Mouse (Mus musculus) layer of hippocampus, adult 18-20 months (tissue): ENCODE results near the gene S100a6. TPM values are rescaled to one million over a fixed set of nuclear protein-coding genes. Genes with fewer than 3 reads are reported as not detected.

ENCODE experiments used
- DNase-seq, 2 experiments: peaks; one replicate each; pipeline ENCODE4 v3.0.0; 2022; ENCODE audit warnings: low spot score in 2 of 2
- total RNA-seq, 2 experiments: library from RNA; stranded (reverse); gene quantifications; 2 replicates each; pipeline ENCODE4 v1.2.3; 2021

The S100a6 gene
- total RNA-seq, 2 experiments from 2014 or later: 23.5 to 24.6 TPM

DNA sequence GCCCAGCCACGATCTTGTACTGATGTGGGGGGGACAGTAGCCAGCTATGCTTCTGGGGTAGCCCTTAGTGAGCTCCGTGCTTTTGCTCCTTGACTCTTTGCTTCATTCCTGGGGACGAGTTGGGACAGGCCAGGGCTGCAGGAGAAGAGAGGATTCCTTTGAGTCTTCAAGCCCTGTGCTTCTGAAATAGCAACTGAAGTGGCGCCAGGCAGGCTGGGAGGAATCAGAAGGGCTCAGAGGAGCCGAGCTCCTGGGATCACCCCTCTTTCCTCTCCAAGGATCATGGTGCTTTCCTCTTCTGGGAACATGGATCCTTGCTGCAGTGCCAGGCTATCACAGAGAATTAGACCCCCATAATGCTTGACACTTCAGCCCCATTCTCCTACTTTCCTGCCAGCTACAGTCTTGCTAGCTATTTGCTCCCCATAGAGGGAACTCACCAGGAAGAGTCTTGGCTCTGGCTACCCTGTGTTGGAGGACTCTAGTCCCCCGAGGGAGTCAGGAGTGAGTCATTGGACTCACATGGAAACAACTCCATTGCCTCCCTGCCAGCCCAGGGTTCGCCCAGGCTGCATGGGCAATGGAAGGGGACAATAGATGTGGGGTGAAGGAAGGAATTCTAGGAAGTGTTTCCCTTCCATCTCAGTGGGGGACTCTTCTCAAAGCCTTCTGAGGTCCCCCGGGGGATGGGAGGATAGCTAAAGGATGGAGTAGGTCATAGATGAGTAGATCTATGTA is 12.1 kb upstream of the S100a6 start:
- no peak for DNase-seq

DNA sequence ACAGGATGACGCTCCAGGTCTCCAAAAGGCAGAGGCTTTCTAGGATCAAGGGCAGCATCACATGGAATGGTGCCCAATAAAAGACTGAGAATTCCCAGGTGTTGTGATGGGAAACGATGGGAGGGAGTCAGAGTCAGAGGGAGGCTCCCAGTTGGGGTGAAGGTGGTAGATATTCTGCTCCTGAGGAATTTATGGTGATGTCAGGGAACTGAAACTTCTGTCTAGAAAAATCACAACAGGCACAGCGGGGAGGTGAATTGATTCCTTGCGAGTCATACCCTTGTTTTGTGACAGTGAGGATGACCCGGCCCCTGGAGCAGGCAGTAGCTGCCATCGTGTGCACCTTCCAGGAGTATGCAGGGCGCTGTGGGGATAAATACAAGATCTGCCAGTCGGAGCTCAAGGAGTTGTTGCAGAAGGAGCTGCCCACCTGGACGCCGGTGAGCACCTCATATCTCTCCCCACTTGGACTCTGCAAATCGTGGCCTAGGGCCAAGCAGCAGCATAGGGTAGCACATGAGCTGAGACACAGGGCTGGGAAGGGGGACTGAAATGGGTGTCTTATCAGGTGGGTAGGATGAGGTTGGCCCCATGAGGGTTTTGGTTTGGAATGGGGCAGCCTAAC is 11.1 kb upstream of the S100a6 start, which contains the start of gene Gm42674:
Gene Gm42674 (plus strand): TSS at position 419 of the 625 bp plus-strand sequence.
- DNase-seq: no peak

DNA sequence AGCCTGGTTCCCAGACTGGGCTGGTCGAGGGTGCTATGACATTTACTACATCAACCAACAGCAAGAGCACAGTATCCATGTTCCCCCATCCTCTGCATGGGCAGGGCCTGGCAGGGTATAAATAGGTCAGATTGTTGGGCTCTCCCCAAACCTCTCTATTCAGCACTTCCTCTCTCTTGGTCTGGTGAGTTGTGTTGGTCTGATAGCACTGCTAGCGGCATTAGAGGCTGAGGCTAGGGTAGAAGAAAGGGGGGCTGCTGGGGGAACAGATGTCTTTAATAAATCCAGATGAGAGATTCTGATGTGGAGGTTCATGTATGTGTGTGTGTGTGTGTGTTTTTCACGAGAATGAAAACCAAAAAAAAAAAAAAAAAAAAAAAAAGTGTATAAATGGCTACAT is 9.1 kb upstream of the S100a6 start, which contains the start of gene S100a4:
Gene S100a4 (plus strand): TSS at position 149 of the 400 bp plus-strand sequence.
- DNase-seq: no peak

DNA sequence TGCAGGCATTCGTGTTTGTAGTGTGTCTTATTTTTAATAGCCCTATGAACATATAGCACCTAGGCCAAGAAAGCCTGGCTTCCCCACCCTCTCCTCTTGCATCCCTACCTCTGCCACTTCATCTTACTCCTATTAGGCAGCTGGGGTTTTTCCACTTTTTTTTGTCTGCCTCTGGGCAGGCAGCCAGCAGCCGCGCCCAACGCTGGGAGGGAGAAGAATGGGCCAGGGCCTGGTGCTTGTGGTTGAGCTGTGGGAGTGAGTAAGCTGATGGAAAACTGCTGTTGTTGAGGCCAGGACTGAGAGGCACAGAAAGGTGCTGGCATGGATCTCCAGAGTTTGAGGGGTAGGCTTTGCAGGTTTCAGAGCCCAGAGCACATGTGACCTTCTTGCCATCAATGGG is 8.3 kb upstream of the S100a6 start:
- peak in 1 of 2 experiments; percentile 57 for DNase-seq

DNA sequence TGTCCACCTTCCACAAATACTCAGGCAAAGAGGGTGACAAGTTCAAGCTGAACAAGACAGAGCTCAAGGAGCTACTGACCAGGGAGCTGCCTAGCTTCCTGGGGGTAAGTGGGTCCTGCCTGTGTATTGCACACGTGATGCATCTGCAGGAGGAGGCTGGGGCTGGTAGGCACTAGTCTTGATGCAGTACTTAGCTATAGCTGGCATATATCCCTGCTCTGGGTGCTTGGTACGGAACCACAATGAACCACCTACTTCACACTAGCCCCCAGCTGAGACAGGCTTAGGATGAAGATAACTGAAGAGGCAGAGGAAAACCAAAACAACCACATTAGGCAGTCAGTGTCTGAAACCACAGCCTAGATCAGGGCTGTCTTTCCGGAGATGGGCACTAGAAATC is 7.6 kb upstream of the S100a6 start:
- no peak for DNase-seq

DNA sequence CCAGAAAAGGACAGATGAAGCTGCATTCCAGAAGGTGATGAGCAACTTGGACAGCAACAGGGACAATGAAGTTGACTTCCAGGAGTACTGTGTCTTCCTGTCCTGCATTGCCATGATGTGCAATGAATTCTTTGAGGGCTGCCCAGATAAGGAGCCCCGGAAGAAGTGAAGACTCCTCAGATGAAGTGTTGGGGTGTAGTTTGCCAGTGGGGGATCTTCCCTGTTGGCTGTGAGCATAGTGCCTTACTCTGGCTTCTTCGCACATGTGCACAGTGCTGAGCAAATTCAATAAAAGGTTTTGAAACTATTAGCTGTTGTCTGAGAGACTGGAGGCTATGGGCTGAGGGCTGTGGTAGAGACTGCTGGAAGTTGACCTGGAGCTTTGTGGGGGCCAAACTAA is 6.9 kb upstream of the S100a6 start:
- no peak for DNase-seq

DNA sequence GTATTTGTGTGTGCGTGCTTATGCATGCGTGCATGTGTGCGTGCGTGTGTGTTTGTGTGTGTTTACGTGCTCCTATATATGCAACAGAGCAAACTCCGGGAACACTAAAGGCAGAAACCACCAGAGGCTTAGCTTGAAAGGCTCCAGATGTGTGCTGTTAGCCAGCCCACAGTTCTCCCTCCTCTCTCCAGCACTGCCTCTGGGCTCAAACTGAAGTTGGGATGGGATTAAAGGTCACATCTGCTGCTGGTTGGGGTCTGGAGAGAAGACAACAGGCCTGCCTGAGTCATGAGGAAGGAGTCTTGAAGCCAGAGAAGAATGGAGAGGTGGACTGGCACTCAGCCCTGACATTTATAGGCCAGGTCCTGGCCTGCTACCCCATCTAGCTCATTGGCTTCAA is 6.5 kb upstream of the S100a6 start:
- no peak for DNase-seq

DNA sequence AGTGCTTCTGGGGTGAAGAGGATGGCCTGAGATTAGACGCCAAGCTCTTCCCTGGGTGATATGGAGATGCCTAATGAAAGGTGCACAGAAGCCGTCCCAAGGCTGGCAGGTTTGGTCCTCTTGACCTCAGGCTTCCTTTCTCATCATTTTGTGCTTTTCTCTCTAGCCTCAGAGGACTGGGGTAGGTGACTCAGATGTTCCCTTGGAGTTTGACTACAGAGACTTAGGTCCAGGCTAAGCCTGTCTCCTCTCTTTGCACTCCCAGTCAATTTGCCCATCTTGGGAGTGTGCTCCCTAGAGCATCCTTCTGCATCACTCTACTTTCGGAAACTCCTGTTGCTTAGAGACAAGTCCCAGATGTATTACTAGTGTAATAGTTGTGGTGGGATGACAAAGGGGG is 5.3 kb upstream of the S100a6 start:
- no peak for DNase-seq

DNA sequence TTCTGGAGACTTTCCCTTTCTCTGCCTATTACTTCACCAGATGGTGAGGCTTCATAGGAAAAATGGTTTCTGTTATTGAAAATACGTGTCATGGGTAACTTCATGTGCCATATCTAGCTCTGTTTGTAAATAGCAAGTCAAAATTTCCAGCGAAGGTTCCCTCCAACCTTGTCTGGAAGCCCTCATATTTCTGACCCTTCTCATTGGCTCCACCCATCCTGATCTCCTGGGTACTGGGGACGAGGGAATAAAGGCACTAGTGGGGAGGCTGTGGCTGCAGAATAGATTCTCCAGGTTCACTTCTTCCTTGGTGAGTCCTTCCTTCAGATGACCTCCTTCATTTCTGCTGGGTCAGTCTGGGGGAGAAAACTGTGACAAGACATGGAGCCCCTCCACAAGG is 4.5 kb upstream of the S100a6 start, which contains the start of gene S100a5:
Gene S100a5 (plus strand): TSS at position 301 of the 400 bp plus-strand sequence.
- DNase-seq: no peak

DNA sequence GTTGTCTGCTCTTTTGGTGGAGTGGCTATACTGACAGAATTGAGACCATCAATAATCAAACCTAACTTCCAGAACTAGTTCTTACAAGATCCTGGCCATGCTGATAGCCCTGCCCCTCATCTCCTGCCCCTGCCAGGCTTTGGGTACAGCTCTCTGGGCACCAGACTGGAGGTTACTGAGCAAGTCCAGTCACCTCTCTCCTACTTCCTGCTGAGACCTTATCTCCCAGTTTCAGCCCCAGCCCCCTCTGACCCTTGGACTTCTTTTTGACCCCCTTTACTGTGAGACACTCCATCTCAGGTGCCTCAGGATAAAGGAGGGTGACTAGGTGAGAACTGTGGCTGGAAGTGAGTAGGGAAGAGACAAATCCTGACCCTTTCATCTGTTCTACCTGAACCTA is 3.6 kb upstream of the S100a6 start:
- no peak for DNase-seq

DNA sequence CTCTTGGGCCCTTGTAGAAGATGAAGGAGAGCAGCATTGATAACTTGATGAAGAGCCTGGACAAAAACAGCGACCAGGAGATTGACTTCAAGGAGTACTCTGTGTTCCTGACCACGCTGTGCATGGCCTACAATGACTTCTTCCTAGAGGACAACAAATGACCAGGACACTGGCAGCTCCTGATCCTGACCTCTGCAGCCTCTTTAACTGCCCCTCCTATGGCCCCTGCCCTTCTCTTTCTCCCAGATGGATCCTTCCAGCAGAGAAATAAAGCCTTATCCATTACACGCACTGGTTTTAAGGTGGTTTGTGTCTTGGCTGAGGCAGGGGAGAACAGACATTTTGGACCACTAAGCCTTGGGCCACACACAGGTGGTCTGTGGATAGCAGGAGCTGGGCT is 1.2 kb upstream of the S100a6 start:
- no peak for DNase-seq

DNA sequence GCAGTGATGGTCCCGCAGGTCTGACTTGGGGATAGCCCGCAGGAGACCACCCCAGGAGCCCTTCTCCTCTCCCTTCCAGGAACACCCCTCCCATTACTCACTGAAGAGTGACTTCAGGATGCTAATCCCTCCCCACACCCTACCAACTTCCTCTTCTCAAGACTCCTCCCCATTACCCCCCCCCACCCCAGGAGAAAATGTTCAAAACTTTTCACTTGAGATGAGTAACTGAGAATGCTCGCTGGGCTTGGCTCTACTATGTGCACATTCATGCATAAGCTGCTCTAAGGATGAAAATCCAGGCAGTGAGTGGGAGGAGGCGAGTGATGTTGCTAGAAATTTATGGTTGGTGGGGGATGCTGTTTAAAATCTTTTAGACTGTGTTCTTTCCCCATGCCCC is 621 bp upstream of the S100a6 start:
- no peak for DNase-seq

DNA sequence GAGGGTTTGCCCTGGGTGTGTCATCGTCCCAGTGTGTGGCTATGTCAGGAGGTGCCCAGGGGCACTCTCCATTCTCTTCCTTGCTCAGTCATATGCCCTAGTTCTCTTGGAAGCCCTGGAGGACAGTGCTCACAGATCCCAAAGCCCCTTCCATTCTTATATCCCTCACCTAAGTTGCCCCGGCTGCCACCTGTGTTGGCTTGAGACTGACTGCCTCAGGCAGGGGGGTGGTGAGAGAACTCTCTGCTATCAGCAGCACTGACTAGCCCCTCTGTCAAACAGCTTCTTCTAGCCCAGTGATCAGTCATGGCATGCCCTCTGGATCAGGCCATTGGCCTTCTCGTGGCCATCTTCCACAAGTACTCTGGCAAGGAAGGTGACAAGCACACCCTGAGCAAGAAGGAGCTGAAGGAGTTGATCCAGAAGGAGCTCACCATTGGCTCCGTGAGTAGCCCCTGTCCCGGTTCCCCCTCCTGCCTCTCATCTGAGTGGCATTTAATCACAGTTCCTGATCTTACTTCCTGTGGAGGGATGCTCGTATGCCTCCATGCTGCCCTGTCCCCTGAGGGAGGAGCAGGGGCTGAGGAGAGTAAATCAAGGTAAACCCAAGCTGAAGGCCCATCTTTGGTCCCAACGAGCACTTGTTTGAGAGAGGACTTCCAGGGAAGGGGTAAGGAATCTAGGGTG is 922 bp downstream of the S100a6 start:
- no peak for DNase-seq

DNA sequence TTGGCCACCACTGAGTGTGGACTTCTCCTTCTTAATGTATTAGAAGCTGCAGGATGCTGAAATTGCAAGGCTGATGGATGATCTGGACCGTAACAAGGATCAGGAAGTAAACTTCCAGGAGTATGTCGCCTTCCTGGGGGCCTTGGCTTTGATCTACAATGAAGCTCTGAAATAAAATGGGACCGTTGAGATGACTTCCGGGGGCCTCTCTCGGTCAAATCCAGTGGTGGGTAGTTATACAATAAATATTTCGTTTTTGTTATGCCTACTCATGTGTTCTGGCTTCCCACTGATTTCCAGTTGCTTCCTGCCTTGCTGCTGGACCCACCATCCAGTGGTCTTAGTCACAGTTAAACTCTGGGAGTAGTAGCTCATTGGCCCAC is 1.5 kb downstream of the S100a6 start:
- no peak for DNase-seq

DNA sequence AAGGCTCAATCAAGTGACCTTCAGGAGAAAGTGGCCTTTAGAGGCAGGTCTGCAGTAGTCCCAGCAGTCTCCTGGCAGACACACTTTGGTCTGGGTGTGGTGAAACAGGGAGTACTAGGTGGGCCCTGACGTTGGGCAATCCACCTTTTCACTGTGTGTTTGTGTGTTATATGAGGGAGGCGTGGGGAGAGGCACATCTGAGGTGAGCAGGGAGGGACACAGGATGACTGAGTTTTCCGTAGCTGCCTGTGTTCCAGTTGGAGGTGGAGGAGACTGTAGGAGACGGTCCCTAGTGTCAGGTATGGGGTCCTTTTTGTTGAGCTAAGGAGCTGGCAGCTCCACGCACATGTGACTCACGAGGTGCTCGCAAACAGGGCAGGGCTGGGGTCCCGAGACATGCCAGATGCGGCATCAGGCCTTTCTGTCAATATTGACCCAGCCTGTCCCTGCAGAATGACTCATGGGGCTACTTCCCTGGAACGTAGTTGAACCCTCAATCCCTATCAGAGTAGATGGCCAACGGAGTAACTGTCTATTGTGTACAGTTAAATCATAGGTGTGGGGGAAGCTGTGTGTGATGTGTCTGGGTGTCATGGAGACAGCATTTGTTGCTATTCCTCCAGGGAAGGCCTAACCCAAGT is 2.0 kb downstream of the S100a6 start:
- no peak for DNase-seq

DNA sequence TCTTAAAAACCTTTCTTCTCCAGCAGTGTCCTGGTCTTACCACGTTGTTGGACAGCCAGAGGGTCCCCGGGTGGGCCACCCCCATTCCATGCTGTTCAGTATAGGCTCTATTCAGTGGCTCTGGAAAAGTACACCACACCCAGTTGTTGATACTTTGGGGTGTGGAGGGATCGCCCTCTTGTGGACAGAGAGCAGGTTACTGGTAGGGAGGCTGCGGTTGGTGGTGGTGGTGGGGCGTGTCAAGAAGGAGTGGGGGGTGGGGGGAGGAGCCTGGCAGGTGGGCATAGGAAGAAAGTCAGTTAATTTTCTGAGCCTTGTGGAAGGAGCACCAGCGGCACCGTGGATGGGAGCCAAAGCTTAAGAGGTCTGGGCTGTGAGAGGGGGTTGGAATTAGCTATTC is 2.7 kb downstream of the S100a6 start:
- peak; percentile 62 to 83 for DNase-seq

DNA sequence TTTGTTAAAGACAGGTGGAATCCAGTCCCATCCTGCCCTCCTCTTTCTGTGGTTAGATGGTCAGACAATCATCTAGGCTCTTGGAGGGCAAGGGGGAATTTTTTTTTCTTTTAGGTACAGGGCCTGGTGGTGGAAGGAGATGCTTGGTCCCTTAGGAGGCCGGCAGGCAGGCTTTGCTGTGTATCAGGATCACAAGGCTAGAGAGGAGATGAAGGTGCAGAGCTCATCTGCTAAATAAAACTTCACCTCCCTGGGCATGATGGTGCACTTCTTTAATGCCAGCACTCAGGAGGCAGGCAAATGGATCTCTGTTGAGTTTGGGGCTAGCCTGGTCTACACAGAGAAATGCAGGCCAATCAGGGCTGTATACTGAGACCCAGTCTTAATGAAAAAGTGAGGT is 3.2 kb downstream of the S100a6 start:
- DNase-seq: no peak

DNA sequence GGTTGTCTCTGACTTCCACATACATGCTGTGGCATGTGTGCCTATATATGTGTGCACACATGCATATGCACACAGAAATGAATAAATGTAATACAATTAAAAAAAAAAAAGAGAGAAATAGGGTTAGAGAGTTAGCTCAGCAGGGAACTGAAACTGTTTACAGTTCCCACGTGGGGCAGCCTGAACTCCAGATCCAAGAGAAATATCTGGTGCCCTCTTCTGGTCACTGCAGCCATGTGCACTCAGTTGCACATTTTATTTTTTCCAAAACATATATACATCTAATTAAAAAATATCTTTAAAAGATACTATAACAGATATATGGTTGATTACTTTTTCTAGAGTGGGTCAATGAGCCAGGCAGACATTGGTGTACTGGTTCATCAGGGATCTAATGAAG is 4.9 kb downstream of the S100a6 start:
- DNase-seq: no peak

DNA sequence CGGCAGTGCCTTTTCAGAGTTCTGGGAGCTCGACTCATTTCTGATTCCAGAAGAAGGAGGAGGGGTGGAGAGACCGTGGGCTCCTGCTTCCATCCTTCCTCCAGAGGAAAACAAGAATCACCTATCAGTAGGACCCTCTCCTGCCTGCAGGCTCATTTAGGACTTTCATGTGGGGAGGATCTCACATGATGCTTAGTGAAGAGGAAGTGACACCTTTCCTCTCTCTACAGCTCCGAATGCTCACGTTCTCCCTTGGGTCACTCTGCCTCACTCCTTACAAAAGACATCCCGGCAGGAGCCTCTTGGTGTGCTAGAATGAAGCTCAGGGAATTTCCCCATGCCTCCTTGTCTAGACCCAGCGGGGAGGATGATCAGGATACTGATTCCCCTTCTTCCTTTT is 8.9 kb downstream of the S100a6 start:
- no peak for DNase-seq

DNA sequence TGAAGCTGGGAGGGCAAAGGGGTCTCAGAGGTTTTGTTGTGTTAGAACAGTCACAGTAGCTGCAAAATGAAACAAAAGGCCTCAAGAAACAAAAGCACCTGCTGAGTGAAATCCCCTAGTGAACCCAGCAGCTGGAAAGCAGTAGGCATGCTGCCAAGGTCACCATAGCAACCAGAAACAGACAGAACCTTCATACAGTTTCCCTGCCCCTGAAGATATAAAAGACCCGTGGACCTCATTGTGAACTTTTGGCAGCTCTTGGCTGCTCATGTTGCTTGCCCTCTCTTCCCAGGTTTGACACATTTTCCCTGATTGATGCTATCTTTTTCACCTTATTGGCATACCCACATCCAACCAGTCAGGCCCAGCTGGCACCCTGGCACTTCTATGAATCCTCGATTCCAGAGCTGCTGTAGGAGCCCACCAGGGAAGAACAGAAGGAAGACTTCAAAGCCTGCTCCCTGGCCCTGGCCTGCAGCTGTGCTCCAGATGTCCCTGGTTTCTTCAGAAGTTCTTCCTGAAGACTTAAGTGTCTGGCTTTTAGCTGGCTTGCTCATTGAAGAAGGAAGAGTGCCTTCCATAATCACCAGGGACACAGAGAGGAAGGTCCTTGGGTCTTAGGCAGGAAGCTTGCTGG is 10.9 kb downstream of the S100a6 start:
- DNase-seq: peak in 1 of 2 experiments; percentile 35

DNA sequence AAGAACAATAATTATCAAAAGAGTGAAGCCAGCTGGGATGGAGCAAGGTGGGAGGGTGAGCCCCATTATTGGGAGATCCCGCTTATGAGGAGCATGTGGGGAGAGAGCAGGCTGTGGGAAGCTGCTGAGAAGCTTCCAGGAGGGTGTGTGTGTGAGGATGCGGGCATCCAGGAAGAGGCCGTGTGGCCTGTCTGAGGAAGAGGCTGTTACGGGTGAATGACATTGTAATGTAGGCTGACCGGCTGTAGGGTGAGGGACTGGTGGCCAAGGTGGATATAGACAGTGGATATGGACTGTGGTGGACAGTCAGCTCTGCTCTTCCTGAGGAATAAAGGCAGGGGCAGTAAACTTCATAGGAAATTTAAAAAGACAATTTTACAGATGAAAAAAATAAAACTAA is 12.8 kb downstream of the S100a6 start:
- no peak for DNase-seq
